Mouse (Mus musculus) ES-CJ7 (cell line): ENCODE results near the gene Tcf20.
A peak's percentile ranks its signal among the peaks of the same experiment; 100 is the strongest.

Experiments used
- DNase-seq: peaks from one replicate; pipeline ENCODE4 v3.0.0; 2011; ENCODE audit warnings: low read depth, low spot score

Tcf20 gene

GRCm38 (mm10) chr15:82992911-82993310 is 5.2 kb upstream of the Tcf20 start:
- DNase-seq = no peak

DNA sequence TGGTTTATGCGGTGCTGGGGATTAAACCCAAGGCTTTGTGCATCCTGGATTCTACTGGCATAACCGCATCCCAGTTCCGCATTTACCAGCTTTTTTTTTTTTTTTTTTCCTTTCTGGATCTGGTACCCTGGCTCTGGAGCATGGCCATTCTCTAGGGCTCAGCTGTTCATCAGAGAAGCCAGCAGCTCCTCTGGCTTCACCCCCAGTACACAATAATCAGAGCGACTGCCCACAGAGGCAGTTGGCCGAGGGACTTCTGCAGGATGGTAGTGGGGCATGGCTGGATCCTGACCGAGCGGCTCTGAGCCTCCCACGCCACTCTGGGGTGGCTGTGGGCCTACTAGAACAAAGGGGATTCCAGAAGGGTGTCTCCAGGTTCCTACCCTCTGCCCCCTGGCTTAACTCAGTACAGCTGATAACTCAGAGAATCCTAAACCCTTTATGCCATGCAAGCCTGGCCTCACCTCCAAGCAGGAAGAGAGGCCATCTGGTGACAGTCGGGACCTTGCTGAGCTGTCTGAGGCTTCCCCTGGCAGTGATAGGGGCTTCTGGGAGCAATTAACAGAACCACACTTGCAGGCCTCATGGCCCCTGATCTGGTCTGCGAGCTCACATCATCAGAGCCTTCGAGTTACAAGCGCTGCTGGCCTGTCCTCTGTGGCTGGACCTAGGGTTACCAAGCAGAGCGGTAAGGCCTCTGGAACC is 4.6 kb upstream of the Tcf20 start:
- no peak for DNase-seq

DNA sequence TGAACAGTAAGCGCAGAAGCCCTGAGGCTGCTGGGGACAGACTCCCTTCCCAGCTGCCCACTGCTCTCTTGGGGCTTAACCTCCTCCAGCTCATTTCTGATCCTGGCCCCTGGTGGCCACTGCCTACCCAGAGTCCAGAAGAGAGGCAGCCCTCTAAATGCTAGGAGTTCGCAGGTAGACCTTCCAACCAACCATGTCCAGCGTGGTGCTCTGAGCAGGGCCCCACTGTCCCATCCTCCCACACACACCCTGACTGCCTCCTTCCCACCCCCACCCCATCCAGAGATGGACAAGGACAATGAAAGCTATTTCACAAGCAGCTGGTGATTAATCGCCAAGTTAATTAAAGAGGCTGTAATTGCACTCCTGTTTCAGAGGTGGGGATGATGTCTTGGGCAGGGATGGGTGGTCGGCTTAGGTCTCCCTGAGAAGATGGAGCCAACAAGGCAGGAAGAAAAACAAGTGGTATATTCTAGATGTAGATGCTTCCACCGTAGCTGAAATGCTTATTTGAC is 1.6 kb upstream of the Tcf20 start:
- no peak for DNase-seq

GRCm38 (mm10) chr15:82987014-82987731 is 499 bp downstream of the Tcf20 start:
- peak; percentile 30 for DNase-seq

DNA sequence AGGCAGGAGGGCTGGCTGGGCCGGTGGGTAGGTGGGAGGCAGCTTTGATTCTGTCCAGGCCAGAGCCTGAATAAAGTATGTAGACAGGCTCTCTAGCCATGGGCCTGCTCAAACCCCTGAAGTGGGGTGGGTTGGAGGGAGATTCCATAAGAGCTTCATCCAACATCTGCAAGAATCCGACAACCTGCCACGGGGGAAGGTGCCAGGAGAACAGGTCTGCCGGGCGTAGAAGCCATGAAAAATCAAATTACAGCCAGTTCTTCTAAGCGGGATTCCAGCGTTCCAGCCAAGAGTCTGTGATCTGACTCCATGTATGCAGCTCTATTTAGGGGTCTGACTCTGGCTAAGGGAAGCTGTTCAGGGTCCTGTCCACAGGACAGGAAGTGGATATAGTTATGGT is 3.1 kb downstream of the Tcf20 start:
- no peak for DNase-seq

GRCm38 (mm10) chr15:82984097-82984496 is 3.6 kb downstream of the Tcf20 start:
- no peak for DNase-seq

- peak; percentile 31 for DNase-seq
Observed at GRCm38 (mm10) chr15:82983416-82984026, 4.2 kb downstream of the Tcf20 start.

DNA sequence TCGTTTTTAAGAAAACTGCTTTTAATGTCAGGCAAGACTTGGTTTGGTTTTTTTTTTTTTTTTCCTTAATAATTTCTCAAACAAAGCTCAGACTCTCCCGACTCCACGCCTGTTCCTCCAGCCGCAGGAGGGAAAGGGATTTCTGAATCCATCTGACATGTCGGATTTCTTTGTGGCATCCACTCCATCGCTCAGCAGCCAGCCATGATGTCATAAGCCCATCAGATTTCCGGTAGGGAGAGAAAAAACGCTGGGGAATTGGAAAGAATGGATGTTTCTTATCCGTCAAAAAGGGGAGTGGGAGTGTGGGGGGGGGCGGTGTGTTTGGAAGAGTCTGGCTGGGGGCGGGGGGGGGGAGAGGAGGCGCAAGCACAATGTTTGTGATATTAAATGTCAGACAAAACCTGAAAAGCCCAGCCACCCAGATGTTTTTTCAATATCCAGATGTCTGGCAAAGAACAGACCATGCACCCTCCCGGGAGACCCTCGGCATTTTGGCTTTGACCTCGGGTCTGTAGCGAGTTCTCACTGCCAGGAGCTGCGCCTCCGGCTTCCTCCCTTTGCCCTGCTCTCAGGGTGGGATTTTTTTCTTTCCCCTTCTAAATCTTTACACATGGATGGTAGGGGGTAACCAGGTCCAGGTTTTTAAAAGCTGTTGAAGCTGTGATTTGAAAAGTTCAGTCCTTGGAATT is 4.8 kb downstream of the Tcf20 start:
- DNase-seq = no peak

- no peak for DNase-seq
Observed at GRCm38 (mm10) chr15:82981676-82982520, 5.8 kb downstream of the Tcf20 start.

DNA sequence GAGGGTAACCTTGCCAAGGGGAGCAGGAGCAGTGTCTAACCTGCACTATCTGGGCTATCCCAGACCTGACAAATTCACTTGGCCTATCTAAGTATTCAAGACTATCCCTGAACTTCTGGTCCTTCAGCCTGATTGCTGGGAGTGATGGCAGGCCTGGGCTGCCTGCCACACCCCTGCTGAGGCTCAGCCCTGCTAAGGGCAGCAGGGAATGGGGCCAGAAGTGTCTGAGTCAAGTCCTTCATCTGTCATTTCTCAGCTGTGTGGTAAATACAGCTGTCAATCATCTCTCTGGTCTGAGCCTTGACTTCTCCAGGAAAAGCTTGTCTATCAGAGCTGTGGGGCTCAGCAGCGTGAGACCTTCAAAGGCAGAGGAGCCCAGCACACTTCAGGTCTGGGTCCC is 8.1 kb downstream of the Tcf20 start:
- DNase-seq = no peak

DNA sequence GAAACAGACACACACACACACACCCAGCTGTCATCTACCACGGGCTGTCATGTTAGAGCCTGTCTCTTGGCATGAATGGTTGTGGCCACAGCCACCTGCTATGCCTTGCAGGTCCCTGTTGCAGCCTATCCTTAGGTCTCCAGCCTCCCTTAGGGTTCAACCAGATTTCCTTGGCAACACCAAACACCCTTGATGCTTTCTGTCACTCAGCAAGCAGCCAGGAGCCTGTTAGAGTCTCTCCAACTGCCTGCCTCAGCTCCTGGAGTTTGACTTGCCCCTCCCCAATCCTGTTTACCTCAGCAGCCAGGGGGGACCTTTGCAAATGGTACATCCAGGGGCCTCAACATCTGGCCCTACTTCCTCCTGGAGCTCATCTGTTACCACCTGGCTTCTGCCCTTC is 13.2 kb downstream of the Tcf20 start:
- no peak for DNase-seq

DNA sequence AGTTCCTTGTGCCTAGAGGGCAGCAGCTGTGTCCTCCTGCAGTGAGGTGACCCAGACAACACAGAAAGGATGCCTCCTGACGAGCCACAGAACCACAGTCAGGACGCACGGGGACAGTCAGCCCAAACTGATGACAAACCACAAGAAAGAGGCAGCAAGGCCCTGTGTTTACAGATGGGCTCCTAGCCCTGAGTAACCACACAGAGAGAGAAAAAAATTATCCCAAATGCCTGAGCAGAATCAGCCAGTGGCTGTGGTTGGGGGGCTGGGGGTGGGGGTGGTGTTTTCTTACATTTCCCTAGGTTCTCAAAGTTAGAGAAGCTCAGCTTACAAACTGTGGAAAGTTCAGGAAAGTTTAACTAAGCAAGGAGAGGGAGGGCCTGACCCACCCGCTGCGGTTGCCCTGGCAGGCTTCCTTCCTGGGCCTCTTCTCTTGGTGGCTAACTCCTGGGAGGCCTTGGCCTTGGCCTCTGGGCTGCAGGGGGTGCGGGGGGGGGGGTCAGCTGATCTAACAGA is 18.4 kb downstream of the Tcf20 start:
- no peak for DNase-seq

GRCm38 (mm10) chr15:82968449-82968848 is 19.2 kb downstream of the Tcf20 start:
- no peak for DNase-seq

DNA sequence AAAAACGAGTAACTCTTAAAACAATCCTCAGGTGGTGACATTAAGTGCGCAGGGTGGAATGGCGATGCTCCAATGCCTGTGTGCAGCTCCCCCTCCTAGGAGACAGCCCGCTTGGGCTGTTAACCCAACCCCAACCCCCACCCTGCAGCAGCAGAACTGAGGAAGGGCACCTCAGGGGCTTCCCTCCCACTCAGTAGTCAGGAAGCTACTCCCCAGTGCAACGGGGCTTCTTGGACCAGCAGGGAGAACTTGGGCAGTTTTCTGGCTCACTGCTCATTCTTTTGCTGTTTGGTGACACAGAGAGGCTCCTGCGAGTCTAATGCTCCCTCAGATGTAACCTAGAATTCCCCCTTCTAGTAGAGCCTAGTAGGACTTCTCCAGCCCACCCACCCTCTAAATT is 19.7 kb downstream of the Tcf20 start:
- DNase-seq = peak; percentile 30

DNA sequence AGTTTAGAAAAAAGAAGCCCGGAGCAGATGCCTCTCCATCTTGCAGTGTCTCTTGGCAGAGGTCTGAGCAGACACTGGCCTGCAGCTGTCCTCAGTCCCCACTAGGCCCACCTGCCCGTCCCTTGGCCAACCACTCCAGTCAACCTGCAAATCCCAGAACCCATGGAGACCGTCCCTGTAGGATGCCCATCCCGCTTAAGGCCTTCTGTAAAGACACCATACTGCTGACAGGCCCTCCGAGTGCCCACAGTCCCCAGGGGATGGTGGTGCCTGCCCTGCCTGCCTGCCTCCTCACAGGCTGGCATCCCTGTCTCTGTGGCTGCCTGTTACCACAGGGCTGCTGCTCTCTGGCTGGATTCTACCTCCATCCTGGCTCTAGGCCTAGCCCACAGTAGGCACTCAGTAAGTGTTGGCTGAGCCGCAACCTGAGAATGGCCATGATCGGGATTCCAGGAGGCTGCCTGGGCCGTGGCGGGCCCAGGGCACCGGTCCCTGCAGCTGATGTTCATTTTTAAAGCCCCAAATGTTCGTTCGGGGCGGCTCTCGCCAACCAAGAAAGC is 23.3 kb downstream of the Tcf20 start:
- DNase-seq = no peak

GRCm38 (mm10) chr15:82963556-82964156 is 24.0 kb downstream of the Tcf20 start:
- no peak for DNase-seq

DNA sequence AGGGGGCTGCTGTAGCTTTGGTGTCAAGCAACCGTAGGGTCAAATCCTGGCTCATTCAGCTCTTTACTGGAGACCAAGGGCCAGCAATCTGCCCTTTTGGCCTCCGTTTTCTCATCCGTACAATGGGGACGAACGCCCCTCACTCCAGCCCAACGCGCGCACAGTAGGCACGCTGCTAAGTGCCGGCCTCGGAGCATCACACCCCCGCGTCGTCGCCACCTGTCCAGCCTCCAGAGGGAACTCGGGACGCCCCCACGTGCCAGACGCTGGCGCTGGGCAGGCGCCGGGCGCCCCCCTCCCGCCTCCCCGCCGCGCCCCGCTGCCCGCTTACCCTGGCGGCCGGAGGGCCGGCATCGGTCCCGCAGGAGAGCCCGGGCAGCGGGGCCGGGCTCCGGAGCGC is 24.6 kb downstream of the Tcf20 start:
- no peak for DNase-seq

GRCm38 (mm10) chr15:82962536-82962935 is 25.1 kb downstream of the Tcf20 start:
- DNase-seq = no peak

GRCm38 (mm10) chr15:82960786-82961561 is 26.7 kb downstream of the Tcf20 start:
- DNase-seq = no peak
